Mouse (Mus musculus) spleen, postnatal 14 days (tissue): Measurements from ENCODE around the gene Ccdc85c.

Source experiments
- DNase-seq, 2 experiments: peaks; one replicate each; pipeline ENCODE4 v3.0.0; 2021 to 2022; ENCODE audit warnings: low spot score in 2 of 2

Ccdc85c gene

GRCm38 (mm10) chr12:108176366-108176765 is 98.9 kb downstream of the Ccdc85c start:
- no peak for DNase-seq

- no peak for DNase-seq
These were observed 100.4 kb downstream of the Ccdc85c start for GRCm38 (mm10) chr12:108174606-108175505.

DNA sequence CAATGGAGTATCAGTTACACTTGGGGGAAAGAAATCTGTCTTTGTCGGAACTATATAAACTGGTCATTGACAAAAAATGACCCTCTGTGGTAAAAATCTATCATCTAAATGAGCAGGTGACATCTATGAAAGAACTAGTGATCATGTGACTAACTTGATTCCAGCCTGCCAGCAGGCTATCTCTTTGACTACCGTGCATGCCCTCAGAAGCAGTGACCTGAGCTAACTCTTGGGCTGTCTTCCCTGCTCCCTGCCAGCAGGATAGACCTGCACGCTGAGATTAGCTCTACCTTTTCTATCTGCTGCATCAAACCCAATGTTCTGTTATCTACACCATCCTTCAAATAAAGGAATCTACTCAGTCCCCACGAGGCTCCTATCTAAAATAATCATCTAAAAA is 102.6 kb downstream of the Ccdc85c start:
- DNase-seq: no peak

DNA sequence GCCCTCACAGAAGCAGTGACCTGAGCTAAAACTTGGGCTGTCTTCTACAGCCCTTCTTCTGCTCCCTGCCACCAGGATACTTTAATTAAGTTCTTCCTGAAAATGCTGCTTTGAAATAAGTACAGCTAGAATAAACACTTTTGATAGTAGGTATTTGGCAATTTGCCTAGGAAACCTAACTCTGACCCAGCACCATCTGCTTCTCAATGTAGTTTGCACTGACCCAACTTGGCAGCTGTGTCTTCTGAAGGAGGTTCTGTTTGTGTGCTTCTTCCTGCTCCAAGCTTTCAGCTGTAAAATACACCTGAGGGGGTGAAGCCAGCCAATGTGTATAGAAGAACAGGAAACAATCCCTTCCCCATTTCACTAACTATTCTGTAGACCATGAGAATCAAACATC is 103.9 kb downstream of the Ccdc85c start:
- no peak for DNase-seq

DNA sequence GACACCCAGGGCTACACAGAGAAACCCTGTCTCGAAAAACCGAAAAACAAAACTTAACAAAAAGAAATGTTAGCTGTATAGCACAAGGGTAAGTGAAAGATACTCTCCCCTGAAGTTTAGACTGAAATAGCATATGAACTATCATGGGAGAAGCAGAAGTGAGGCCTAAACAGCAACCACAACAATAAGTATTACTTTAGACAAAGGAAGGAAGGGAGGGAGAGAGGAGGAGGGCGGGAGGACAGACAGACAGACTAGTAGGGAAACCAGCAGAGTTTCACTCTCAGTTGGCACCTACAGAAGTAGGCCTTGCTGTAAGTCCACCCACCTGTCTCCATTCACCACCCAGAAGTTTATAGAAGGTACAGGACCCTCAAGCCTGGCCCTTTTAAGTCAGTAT is 104.8 kb downstream of the Ccdc85c start:
- no peak for DNase-seq

- DNase-seq: no peak
These were observed 106.3 kb downstream of the Ccdc85c start for GRCm38 (mm10) chr12:108168909-108169308.

GRCm38 (mm10) chr12:108163706-108164105 is 111.5 kb downstream of the Ccdc85c start:
- DNase-seq: no peak

- DNase-seq: no peak
These were observed 113.2 kb downstream of the Ccdc85c start for GRCm38 (mm10) chr12:108162036-108162435.

- DNase-seq: no peak
These were observed 115.4 kb downstream of the Ccdc85c start for GRCm38 (mm10) chr12:108159863-108160262.
